Mouse (Mus musculus) cortical plate, adult 2 months (tissue): ENCODE data around the gene Eif3l.

Source experiments
- CTCF ChIP-seq: fragments of 200-500 bp; IDR thresholded peaks from 2 replicates; pipeline ENCODE4 v1.5.1; 2011; ENCODE audit warnings: mild to moderate bottlenecking, control low read depth, low read length; ENCODE audit not compliant: insufficient read depth; ENCODE audit errors: extremely low read depth
- POLR2A ChIP-seq: fragments of 200-500 bp; IDR thresholded peaks from 2 replicates; pipeline ENCODE4 v1.6.1; 2011; ENCODE audit warnings: mild to moderate bottlenecking, low read length, control low read depth; ENCODE audit not compliant: insufficient read depth; ENCODE audit errors: extremely low read depth

- TF ChIP-seq CTCF (no peak), POLR2A (no peak)
Measured at GRCm38 (mm10) chr15:79068416-79068815, 6.6 kb upstream of the Eif3l start.
